Mouse (Mus musculus): ENCODE data around the gene Ucn2.

- TF ChIP-seq CTCF (IDR thresholded peaks at IDR 0.05; ENCODE audit: low read depth): no peak
- TF ChIP-seq EP300 (IDR thresholded peaks at IDR 0.05; ENCODE audit: low read depth): no peak
Measured at GRCm38 (mm10) chr9:108970623-108971022, 15.2 kb upstream of the Ucn2 start.
